Mouse (Mus musculus) bone marrow, adult 2 months (tissue): ENCODE data around the gene Pde3a.

Experiments
- CTCF ChIP-seq: fragments of 200-500 bp; IDR thresholded peaks from 2 replicates; pipeline ENCODE4 v1.5.1; 2011; ENCODE audit warnings: low read length, control low read depth; ENCODE audit not compliant: control insufficient read depth, insufficient read depth
- POLR2A ChIP-seq: fragments of 200-500 bp; IDR thresholded peaks from 2 replicates; pipeline ENCODE4 v1.6.1; 2011; ENCODE audit warnings: low read depth, mild to moderate bottlenecking, control low read depth, low read length, borderline replicate concordance; ENCODE audit not compliant: control insufficient read depth

DNA sequence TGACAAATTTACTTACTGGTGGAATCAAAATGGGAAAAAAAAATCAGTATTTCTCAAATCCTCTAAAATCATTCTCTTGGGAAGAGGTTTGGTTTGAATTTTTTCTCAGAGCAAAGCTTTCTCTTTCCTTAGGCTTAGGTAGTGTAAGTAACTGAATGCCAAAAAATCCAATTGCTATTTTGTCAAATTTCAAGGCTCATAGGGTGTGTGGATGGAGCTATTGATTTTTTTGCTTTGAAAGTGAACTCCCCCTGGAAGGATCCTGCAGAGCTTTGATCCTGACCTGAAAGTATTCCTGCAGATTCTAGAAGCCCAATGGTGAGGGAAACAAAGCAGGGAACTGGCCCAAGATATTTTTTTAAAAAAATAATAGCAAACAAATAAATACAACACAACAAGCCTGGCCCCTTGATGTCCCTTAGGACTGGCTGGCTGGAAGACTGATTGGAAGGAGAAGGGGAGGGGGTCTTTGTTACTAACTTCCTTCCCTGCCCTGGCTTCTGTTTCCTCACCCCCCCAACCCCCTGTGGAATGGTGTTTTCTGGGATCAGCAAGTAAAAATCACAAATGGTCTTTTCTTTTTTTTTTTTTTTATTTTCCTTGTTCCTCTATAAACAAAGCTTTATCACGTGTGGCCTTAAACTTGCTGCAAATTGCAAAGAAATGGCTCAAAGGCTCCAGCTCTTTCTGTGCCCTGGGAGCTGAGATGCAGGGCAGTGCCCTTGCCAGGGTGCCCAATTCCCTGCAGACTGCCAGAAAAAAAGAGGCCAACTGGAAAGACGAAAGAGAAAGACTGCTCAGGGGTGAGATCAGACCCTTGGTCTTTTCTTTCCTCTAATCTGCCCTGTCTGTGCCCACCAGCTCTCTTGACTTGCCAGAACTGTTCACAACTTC is 274.9 kb downstream of the Pde3a start, which contains the start of gene Slco1c1:
- TF ChIP-seq CTCF = no peak
- TF ChIP-seq POLR2A = no peak
